In genomic region chr11:103098531-103099190, GRCm38 (mm10) we compare ENCODE assay signal across 15 mouse cellular contexts. TPM values are rescaled to one million over a fixed set of nuclear protein-coding genes. Genes with fewer than 3 reads are reported as not detected.
A peak's percentile ranks its signal among the peaks of the same experiment; 100 is the strongest.
DNase-seq lines count a peak whose midpoint lies in the region; ATAC-seq and TF ChIP-seq lines count a peak whose summit lies in the region.
"Had no signal": no experiment of that assay in that cellular context is flagged by ENCODE, and none has a peak within 500 bp of the region (broad histone marks: within the 10 kb centered on the region; RNA-seq: fewer than 3 reads in every experiment).

No protein-coding gene starts in this region.

- no peak for ATAC-seq in cerebellum, adult (ENCODE audit: insufficient number of reproducible peaks, low FRiP score, low TSS enrichment)
- ATAC-seq in heart, embryonic 11.5 days (replicated peaks; ENCODE audit: insufficient number of reproducible peaks, low FRiP score, low TSS enrichment) = no peak
- no peak for ATAC-seq in hindbrain, postnatal 0 days
- ATAC-seq in liver, embryonic 11.5 days (replicated peaks; ENCODE audit: low FRiP score) = no peak
- ATAC-seq: inflammation-experienced regulatory T-cells, adult 6 months had no signal

- H3K4me3 ChIP-seq in heart, embryonic 11.5 days (ENCODE audit: low read depth, low read length) = no peak overlapping the region
- no peak overlapping the region for H3K4me3 ChIP-seq in hindbrain, postnatal 0 days (ENCODE audit: low read length)
- H3K4me3 ChIP-seq in liver, embryonic 11.5 days (ENCODE audit: low read depth, low read length) = no peak overlapping the region
- H3K4me3 ChIP-seq: forebrain, embryonic 12.5 days; liver, embryonic 15.5 days had no signal

- H3K27ac ChIP-seq in heart, embryonic 11.5 days (ENCODE audit: low read depth, low read length) = 0 out of 2 replicates have a peak overlapping the region, but pooled peaks have one; percentile 15
- no peak overlapping the region for H3K27ac ChIP-seq in hindbrain, postnatal 0 days
- no peak overlapping the region for H3K27ac ChIP-seq in liver, embryonic 11.5 days (ENCODE audit: low read depth, low read length)
- H3K27ac ChIP-seq: forebrain, embryonic 12.5 days; liver, embryonic 15.5 days had no signal

- 59% methylated on average over 11 of the region's 11 CpGs for WGBS in heart, embryonic 11.5 days (ENCODE audit: insufficient replicate concordance)
- WGBS in hindbrain, postnatal 0 days = 59% methylated on average over 11 of the region's 11 CpGs
- 79% methylated on average over 11 of the region's 11 CpGs for WGBS in liver, embryonic 11.5 days

- peak overlapping the region; percentile 14; the same call in 1 of the 2 replicates for H3K4me2 ChIP-seq in heart, embryonic 11.5 days
- H3K4me2 ChIP-seq in hindbrain, postnatal 0 days (ENCODE audit: low read depth, low read length) = no peak overlapping the region
- H3K4me2 ChIP-seq in liver, embryonic 11.5 days = no peak overlapping the region
- H3K4me2 ChIP-seq: forebrain, embryonic 12.5 days; liver, embryonic 15.5 days had no signal

- no peak for TF ChIP-seq CTCF in hindbrain, postnatal 0 days (IDR thresholded peaks at IDR 0.05; ENCODE audit: low read depth)

- DNase-seq in cerebellum, adult 11-12 months = peak; percentile 62
- DNase-seq in kidney, adult 9 months = peak; percentile 17
- DNase-seq in kidney, adult 18-20 months = no peak
- peak; percentile 44 for DNase-seq in kidney, postnatal 10 days
- DNase-seq in hindbrain, postnatal 0 days (ENCODE audit: low spot score) = no peak
- DNase-seq in liver, embryonic 11.5 days (ENCODE audit: low spot score) = no peak
- DNase-seq: layer of hippocampus, adult 9-11 months; lung, postnatal 36 days; right cerebral cortex, postnatal 25 days had no signal

- peaks cover 58% of the 10 kb centered on the region for H3K4me1 ChIP-seq in heart, embryonic 11.5 days (ENCODE audit: control insufficient read depth, insufficient read depth, low read length)
- H3K4me1 ChIP-seq in hindbrain, postnatal 0 days (ENCODE audit: insufficient read depth, low read length) = no peaks in the 10 kb centered on the region
- peaks cover 24% of the 10 kb centered on the region for H3K4me1 ChIP-seq in liver, embryonic 11.5 days (replicated peaks; ENCODE audit: control insufficient read depth, insufficient read depth, low read length)

- H3K9ac ChIP-seq in heart, embryonic 11.5 days (ENCODE audit: low read depth, low read length) = no peak overlapping the region
- no peak overlapping the region for H3K9ac ChIP-seq in hindbrain, postnatal 0 days (replicated peaks; ENCODE audit: low read length)
- H3K9ac ChIP-seq in liver, embryonic 11.5 days (ENCODE audit: low read depth, low read length) = no peak overlapping the region
- H3K9ac ChIP-seq: forebrain, embryonic 12.5 days; liver, embryonic 15.5 days had no signal

- no peaks in the 10 kb centered on the region for H3K36me3 ChIP-seq in heart, embryonic 11.5 days (ENCODE audit: control insufficient read depth, insufficient read depth, low read length)
- no peaks in the 10 kb centered on the region for H3K36me3 ChIP-seq in hindbrain, postnatal 0 days (ENCODE audit: insufficient read depth, low read length)
- H3K36me3 ChIP-seq in liver, embryonic 11.5 days (ENCODE audit: control insufficient read depth, insufficient read depth, low read length) = no peaks in the 10 kb centered on the region
- H3K36me3 ChIP-seq: forebrain, embryonic 12.5 days; liver, embryonic 15.5 days had no signal

- no peaks in the 10 kb centered on the region for H3K9me3 ChIP-seq in heart, embryonic 11.5 days (replicated peaks; ENCODE audit: control insufficient read depth, low read length)
- no peaks in the 10 kb centered on the region for H3K9me3 ChIP-seq in hindbrain, postnatal 0 days (ENCODE audit: low read length)
- H3K9me3 ChIP-seq in liver, embryonic 11.5 days (ENCODE audit: control insufficient read depth, low read length) = no peaks in the 10 kb centered on the region
- H3K9me3 ChIP-seq: forebrain, embryonic 12.5 days; liver, embryonic 15.5 days had no signal

- peaks cover 24% of the 10 kb centered on the region for H3K27me3 ChIP-seq in heart, embryonic 11.5 days (ENCODE audit: control insufficient read depth, insufficient read depth, low read length)
- 0 out of 2 replicates have a peak, but pooled peaks cover 3% of the 10 kb centered on the region for H3K27me3 ChIP-seq in hindbrain, postnatal 0 days (ENCODE audit: insufficient read depth, low read length)
- peaks cover 36% of the 10 kb centered on the region for H3K27me3 ChIP-seq in liver, embryonic 11.5 days (replicated peaks; ENCODE audit: control insufficient read depth, insufficient read depth, low read length)

RNA-seq across cellular contexts. Expression of gene Plcd3, which starts 2.8 kb away (rescaled TPM):
- 3.0 and 3.5 TPM in 2 replicates for polyA plus RNA-seq in heart, embryonic 11.5 days (2014; fragmentation: Nextera tagmentation; extraction: Ambion mirVana)
- total RNA-seq in hindbrain, postnatal 0 days (2014; rRNA removed) = 9.4 and 13.8 TPM in 2 replicates
- 3.9 and 4.8 TPM in 2 replicates for polyA plus RNA-seq in hindbrain, postnatal 0 days (2015; fragmentation: Nextera tagmentation; extraction: Ambion mirVana)
- 1.1 and 1.3 TPM in 2 replicates for polyA plus RNA-seq in liver, embryonic 11.5 days (2014; fragmentation: Nextera tagmentation; extraction: Ambion mirVana)
- total RNA-seq: monocyte, adult 5-6 weeks had no signal
- polyA plus RNA-seq: inflammation-experienced regulatory T-cells, adult 6 months had no signal

RNA-seq across cellular contexts. Expression of gene Acbd4, which starts 2.8 kb away (rescaled TPM):
- 11.2 and 11.8 TPM in 2 replicates for polyA plus RNA-seq in heart, embryonic 11.5 days (2014; fragmentation: Nextera tagmentation; extraction: Ambion mirVana)
- total RNA-seq in hindbrain, postnatal 0 days (2014; rRNA removed) = 13.2 and 19.0 TPM in 2 replicates
- 18.5 and 20.8 TPM in 2 replicates for polyA plus RNA-seq in hindbrain, postnatal 0 days (2015; fragmentation: Nextera tagmentation; extraction: Ambion mirVana)
- polyA plus RNA-seq in liver, embryonic 11.5 days (2014; fragmentation: Nextera tagmentation; extraction: Ambion mirVana) = 24.5 and 30.7 TPM in 2 replicates

RNA-seq across cellular contexts. Expression of gene Hexim1, which starts 17.4 kb away (rescaled TPM):
- 4.2 and 4.4 TPM in 2 replicates for polyA plus RNA-seq in heart, embryonic 11.5 days (2014; fragmentation: Nextera tagmentation; extraction: Ambion mirVana)
- 15.1 and 15.8 TPM in 2 replicates for total RNA-seq in hindbrain, postnatal 0 days (2014; rRNA removed)
- polyA plus RNA-seq in hindbrain, postnatal 0 days (2015; fragmentation: Nextera tagmentation; extraction: Ambion mirVana) = 4.4 and 5.1 TPM in 2 replicates
- polyA plus RNA-seq in liver, embryonic 11.5 days (2014; fragmentation: Nextera tagmentation; extraction: Ambion mirVana) = 4.6 and 6.1 TPM in 2 replicates

RNA-seq across cellular contexts. Expression of gene Hexim2, which starts 33.6 kb away (rescaled TPM):
- polyA plus RNA-seq in heart, embryonic 11.5 days (2014; fragmentation: Nextera tagmentation; extraction: Ambion mirVana) = 3.5 and 5.6 TPM in 2 replicates
- 28.9 and 40.4 TPM in 2 replicates for total RNA-seq in hindbrain, postnatal 0 days (2014; rRNA removed)
- 30.2 and 30.7 TPM in 2 replicates for polyA plus RNA-seq in hindbrain, postnatal 0 days (2015; fragmentation: Nextera tagmentation; extraction: Ambion mirVana)
- polyA plus RNA-seq in liver, embryonic 11.5 days (2014; fragmentation: Nextera tagmentation; extraction: Ambion mirVana) = 11.9 and 13.8 TPM in 2 replicates
- total RNA-seq: monocyte, adult 5-6 weeks had no signal

Comparison
In these comparisons a context has a peak if more than half of its experiments do, and no peak if none do; other contexts are left out.
1. DNase-seq: peak in cerebellum, adult 11-12 months (single experiment), kidney, adult 9 months (single experiment) and kidney, postnatal 10 days (single experiment); none in kidney, adult 18-20 months (single experiment), hindbrain, postnatal 0 days (single experiment) and liver, embryonic 11.5 days (single experiment).